Mouse (Mus musculus) lung, postnatal 0 days (tissue): ENCODE results near the gene Hnrnpul2.

Experiments
- CTCF ChIP-seq: IDR thresholded peaks from 2 replicates; pipeline ENCODE4 v1.5.1; 2016; ENCODE audit warnings: antibody characterized with exemption, mild to moderate bottlenecking
- EP300 ChIP-seq: IDR thresholded peaks from 2 replicates; pipeline ENCODE4 v1.6.1; 2016; ENCODE audit warnings: antibody characterized with exemption, mild to moderate bottlenecking, control low read depth

GRCm38 (mm10) chr19:8839908-8840791 lies 20.3 kb downstream of the Hnrnpul2 start:
- TF ChIP-seq CTCF (peak; percentile 42), EP300 (no peak)
